Mouse (Mus musculus): Measurements from ENCODE around the gene Hspa1b. TPM values are rescaled to one million over a fixed set of nuclear protein-coding genes. Genes with fewer than 3 reads are reported as not detected.
A peak's percentile ranks its signal among the peaks of the same experiment; 100 is the strongest.

Gene Hspa1b
- polyA plus RNA-seq, 1 experiment: 13.4 TPM

DNA sequence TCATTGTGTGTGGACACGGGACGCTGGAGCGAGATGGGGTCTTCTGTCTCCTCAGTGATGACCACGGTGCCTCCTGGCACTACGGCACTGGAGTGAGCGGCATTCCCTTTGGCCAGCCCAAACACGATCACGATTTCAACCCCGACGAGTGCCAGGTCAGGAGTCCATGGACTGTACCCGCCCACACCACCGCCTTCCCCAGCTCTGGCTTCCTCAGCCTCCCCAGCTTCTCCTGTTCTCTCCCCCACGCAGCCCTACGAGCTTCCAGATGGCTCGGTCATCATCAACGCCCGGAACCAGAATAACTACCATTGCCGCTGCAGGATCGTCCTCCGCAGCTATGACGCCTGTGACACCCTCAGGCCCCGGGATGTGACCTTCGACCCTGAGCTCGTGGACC, 25.0 kb downstream of the Hspa1b start:
- peak in 1 of 2 experiments; percentile 29 for DNase-seq (ENCODE audit: extremely low spot score in 1 of 2, low spot score in 1 of 2)

GRCm38 (mm10) chr17:34932287-34932686, 26.8 kb downstream of the Hspa1b start:
- no peak for DNase-seq (ENCODE audit: extremely low spot score in 1 of 2, low spot score in 1 of 2)

DNA sequence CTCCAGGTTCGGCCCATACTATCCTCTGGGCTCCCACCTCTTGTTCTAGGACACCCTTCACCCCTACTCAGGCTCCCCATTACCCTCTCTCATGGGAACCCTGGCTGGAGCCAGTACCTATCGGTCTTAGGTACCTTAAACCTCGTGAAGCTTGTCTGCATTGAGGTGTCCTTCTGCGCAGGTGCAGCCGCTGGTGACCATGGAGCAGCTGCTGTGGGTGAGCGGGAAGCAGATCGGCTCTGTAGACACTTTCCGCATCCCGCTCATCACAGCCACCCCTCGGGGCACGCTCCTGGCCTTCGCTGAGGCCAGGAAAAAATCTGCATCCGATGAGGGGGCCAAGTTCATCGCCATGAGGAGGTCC, 27.3 kb downstream of the Hspa1b start:
- DNase-seq (ENCODE audit: extremely low spot score in 1 of 2, low spot score in 1 of 2): peak in 1 of 2 experiments; percentile 48

DNA sequence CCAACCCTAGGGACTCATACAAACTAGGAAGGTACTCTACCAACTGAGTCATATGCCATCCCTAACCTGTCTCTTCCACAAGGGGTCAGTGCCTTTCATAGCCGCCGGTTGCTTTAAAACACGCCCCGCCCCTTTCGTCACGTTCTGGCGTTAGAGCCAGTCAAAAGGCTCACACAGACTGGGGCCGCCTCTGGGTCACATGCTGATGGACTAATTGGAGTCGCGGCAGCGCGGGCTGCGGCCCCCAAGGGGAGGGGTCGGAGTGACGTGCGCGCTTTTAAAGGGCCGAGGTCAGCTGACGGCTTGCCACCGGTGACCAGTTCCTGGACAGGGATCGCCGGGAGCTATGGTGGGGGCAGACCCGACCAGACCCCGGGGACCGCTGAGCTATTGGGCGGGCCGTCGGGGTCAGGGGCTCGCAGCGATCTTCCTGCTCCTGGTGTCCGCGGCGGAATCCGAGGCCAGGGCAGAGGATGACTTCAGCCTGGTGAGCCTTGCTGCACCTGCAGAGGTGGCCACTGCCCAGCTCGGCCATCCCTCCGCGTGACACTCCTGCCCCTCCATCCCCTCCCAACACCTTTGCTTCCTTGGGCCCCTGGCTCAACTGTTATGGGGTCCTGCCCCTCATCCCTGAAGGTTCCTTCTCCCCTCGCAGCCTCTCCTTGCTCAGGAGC, 27.8 kb downstream of the Hspa1b start, which contains the start of gene Neu1:
Gene Neu1 (plus strand): TSS at position 193 of the 674 bp plus-strand sequence.
- DNase-seq (ENCODE audit: extremely low spot score in 1 of 2, low spot score in 1 of 2): peak; percentile 98 to 99

DNA sequence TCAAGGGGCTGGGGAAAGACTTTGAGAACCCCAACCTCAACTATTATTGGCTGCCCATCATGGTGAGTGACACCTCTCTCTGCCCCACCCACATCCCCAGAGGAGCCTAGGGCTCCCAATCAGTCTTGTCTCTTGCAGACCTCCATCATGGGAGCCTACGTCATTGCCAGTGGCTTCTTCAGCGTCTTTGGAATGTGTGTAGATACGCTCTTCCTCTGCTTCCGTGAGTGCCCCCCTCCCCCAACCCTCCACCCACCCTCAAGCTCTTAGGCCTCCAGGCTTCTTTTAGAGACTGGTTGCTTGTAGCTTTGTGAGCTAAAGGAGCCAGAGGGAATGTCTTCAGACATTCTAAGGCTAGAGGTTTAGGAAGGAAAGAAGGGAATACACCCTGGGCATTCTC, 30.2 kb downstream of the Hspa1b start:
- DNase-seq (ENCODE audit: extremely low spot score in 1 of 2, low spot score in 1 of 2): no peak

GRCm38 (mm10) chr17:34927306-34928019, 31.6 kb downstream of the Hspa1b start:
- DNase-seq (ENCODE audit: extremely low spot score in 1 of 2, low spot score in 1 of 2): peak in 1 of 2 experiments; percentile 55

DNA sequence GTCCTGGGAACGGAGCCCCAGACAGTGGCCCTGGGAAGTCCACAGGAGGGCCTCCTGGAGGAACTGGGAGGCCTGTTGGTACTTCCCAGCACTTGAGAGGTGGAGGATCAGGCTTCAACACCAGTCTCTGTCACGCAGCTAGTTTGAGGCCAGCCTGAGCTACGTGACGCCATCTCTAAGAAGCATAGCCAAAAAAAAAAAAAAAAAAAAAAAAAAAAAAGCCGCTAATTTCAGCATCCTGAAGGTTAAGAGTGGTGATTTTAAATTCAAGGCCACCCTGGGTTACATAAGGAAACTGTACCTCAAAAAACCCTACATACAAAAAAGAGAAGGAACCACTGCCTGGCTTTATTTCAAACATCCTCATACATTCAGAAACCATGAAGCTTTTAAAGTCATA, 34.8 kb downstream of the Hspa1b start:
- no peak for DNase-seq (ENCODE audit: extremely low spot score in 1 of 2, low spot score in 1 of 2)

GRCm38 (mm10) chr17:34922939-34923338, 36.1 kb downstream of the Hspa1b start:
- DNase-seq (ENCODE audit: extremely low spot score in 1 of 2, low spot score in 1 of 2): no peak

DNA sequence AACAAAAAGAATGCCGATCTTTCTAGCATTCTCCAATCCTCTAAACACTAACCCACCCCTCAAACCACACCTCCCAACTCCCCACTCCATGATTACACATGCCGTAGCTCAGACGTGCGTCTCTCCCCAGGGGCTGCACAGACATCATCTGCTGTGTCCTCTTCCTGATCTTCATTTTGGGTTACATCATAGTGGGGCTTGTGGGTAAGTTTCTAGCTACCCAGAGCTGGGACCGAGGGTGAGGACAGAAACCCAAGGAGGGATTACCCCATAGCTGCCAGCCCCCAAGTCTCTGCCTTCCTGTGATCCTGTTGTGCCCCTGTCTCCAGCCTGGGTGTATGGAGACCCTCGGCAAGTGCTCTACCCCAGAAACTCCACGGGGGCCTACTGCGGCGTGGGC, 41.9 kb downstream of the Hspa1b start:
- DNase-seq (ENCODE audit: extremely low spot score in 1 of 2, low spot score in 1 of 2): no peak

DNA sequence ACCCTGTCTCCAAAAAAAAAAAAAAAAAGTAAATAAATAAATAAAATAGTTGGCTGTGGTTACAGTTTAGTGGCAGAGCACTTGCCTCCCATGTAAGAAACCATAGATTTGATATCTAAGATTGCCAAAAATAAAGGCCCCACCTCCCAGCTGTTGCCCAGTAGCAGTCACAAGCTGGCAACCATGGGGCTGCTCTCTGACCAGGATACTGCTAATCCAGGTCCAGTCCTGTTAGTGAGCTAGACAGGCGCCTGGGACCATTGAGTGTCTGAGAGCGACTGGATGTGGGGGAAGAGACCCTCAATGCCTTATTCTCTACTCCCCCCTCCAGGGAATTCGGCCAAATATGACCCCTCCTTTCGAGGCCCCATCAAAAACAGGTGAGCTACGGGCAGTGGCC, 42.7 kb downstream of the Hspa1b start:
- no peak for DNase-seq (ENCODE audit: extremely low spot score in 1 of 2, low spot score in 1 of 2)

- no peak for DNase-seq (ENCODE audit: extremely low spot score in 1 of 2, low spot score in 1 of 2)
These were observed 43.6 kb downstream of the Hspa1b start for GRCm38 (mm10) chr17:34915410-34915831.

DNA sequence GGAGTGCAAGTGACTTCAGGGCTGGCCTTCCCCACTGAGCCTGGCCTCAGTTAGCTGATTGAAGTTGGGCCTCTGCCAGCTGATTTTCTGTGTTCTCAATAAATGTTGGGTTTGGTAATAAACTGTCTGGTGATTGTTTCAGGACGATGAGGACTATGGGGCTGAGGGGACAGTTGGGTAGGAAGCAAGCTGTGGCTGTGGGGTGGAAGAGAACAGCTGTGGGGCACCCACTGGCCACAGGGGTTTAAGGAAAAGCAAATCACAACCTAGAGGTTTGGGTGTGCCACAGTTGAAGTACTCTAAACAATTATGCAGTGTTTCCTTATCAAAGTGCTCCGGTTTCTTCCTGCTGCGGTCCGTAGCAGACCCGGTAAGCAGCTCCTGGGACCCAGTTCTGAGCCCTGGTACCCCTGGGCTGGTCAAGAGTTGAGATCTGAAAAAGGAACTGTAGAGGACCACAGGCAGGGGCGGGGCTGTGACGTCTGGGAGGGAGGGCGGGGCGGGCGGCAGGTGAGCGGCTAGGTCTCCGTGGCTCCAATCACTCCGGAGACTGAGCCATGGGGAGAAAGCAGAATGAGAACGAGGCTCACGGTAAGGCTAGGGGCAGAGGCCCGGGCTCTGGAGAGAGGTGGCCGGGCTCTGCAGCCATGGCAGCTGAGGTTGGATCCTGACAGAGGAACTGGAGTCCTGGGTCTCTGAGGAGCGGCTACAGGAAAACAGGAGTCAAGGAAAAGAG, 44.9 kb downstream of the Hspa1b start, which contains the start of gene Slc44a4:
Gene Slc44a4 (plus strand): TSS at position 537 of the 736 bp plus-strand sequence.
- DNase-seq (ENCODE audit: extremely low spot score in 1 of 2, low spot score in 1 of 2): no peak

DNA sequence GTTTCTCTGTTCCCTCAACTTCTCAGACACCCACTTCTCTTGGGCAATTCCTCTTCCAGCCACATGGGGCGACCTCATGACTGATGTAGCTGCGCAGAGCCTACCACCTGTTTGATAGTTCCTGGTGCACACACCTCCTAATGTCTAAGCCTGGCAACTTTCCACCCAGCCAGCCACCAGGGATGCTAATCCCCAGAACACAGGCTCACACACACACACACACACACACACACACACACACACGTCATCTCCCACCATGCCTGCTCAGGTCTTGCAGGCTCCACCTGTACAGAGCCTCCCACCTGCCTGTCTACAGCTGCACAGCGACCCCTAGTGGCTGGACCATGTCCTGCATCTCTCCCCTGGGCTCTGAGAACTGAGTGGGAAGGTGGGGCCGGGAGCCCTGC, 47.1 kb downstream of the Hspa1b start:
- peak in 1 of 2 experiments; percentile 69 for DNase-seq (ENCODE audit: extremely low spot score in 1 of 2, low spot score in 1 of 2)

DNA sequence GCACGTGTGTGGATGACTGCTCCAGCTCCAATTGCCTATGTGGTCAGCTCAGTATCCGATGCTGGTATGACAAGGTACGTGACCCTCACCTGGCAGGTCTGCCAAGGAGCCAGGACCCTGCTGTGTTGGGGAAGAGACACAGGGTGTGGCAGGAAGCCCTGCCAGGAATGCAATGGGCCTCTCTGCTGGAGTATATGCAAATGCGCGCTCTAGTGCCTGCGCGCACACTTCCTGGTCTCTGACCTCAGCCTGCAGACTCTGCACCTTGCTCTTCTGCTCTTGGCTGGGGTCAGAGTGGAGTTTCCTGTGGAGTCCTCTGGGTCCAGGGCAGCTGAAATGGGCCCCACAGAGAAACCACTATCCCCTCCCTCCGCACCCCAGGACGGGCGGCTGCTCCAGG, 48.1 kb downstream of the Hspa1b start:
- DNase-seq (ENCODE audit: extremely low spot score in 1 of 2, low spot score in 1 of 2): no peak

Other genes with a start within 250 kb of the Hspa1b start
- 18.8 and 22.8 TPM in 2 replicates for gene C4b, start 215.4 kb downstream of the Hspa1b start, polyA plus RNA-seq (2012; rRNA removed)
- gene Cyp21a1, start 154.7 kb downstream of the Hspa1b start, polyA plus RNA-seq (2012; rRNA removed): 0.04 TPM in 1 of 2 replicates, not detected in the other
- 71.8 and 77.6 TPM in 2 replicates for gene Stk19, start 122.3 kb downstream of the Hspa1b start, polyA plus RNA-seq (2012; rRNA removed)
- 47.3 and 56.4 TPM in 2 replicates for gene Dxo, start 122.2 kb downstream of the Hspa1b start, polyA plus RNA-seq (2012; rRNA removed)
- 72.8 and 77.5 TPM in 2 replicates for gene Skiv2l, start 109.0 kb downstream of the Hspa1b start, polyA plus RNA-seq (2012; rRNA removed)
- gene Nelfe, start 108.8 kb downstream of the Hspa1b start, polyA plus RNA-seq (2012; rRNA removed): 60.8 and 66.2 TPM in 2 replicates
- 0.29 and 0.44 TPM in 2 replicates for gene Cfb, start 96.7 kb downstream of the Hspa1b start, polyA plus RNA-seq (2012; rRNA removed)
- 7.5 and 8.8 TPM in 2 replicates for gene Zbtb12, start 79.8 kb downstream of the Hspa1b start, polyA plus RNA-seq (2012; rRNA removed)
- gene Gm20547, start 77.2 kb downstream of the Hspa1b start, polyA plus RNA-seq (2012; rRNA removed): 0.08 TPM in 1 of 2 replicates, not detected in the other
- gene C2, start 61.0 kb downstream of the Hspa1b start, polyA plus RNA-seq (2012; rRNA removed): 2.9 and 3.2 TPM in 2 replicates
- gene Ehmt2, start 60.8 kb downstream of the Hspa1b start, polyA plus RNA-seq (2012; rRNA removed): 268 and 290 TPM in 2 replicates
- 0.27 and 0.38 TPM in 2 replicates for gene Slc44a4, start 44.8 kb downstream of the Hspa1b start, polyA plus RNA-seq (2012; rRNA removed)
- 48.7 and 53.6 TPM in 2 replicates for gene Neu1, start 28.0 kb downstream of the Hspa1b start, polyA plus RNA-seq (2012; rRNA removed)
- gene Gm20481, start 10.7 kb upstream of the Hspa1b start, polyA plus RNA-seq (2012; rRNA removed): 0.20 TPM in 1 of 2 replicates, not detected in the other
- 13.8 and 14.6 TPM in 2 replicates for gene Hspa1a, start 12.9 kb upstream of the Hspa1b start, polyA plus RNA-seq (2012; rRNA removed)
- gene Hspa1l, start 13.5 kb upstream of the Hspa1b start, polyA plus RNA-seq (2012; rRNA removed): 0.40 and 0.74 TPM in 2 replicates
- gene Lsm2, start 22.6 kb upstream of the Hspa1b start, polyA plus RNA-seq (2012; rRNA removed): 43.9 and 49.7 TPM in 2 replicates
- 48.2 and 55.1 TPM in 2 replicates for gene Vars, start 41.7 kb upstream of the Hspa1b start, polyA plus RNA-seq (2012; rRNA removed)
- 0.48 and 0.59 TPM in 2 replicates for gene Vwa7, start 57.3 kb upstream of the Hspa1b start, polyA plus RNA-seq (2012; rRNA removed)
- gene Sapcd1, start 68.8 kb upstream of the Hspa1b start, polyA plus RNA-seq (2012; rRNA removed): 1.5 and 2.6 TPM in 2 replicates
- gene Msh5, start 87.5 kb upstream of the Hspa1b start, polyA plus RNA-seq (2012; rRNA removed): 1.5 and 2.0 TPM in 2 replicates
- gene Clic1, start 90.7 kb upstream of the Hspa1b start, polyA plus RNA-seq (2012; rRNA removed): 26.4 and 28.5 TPM in 2 replicates
- gene Ddah2, start 99.8 kb upstream of the Hspa1b start, polyA plus RNA-seq (2012; rRNA removed): 40.8 and 42.8 TPM in 2 replicates
- not detected in 2 replicates for gene Ly6g6c, start 106.2 kb upstream of the Hspa1b start, polyA plus RNA-seq (2012; rRNA removed)
- 0.04 TPM in 2 replicates for gene Mpig6b, start 106.9 kb upstream of the Hspa1b start, polyA plus RNA-seq (2012; rRNA removed)
- gene Ly6g6e, start 117.7 kb upstream of the Hspa1b start, polyA plus RNA-seq (2012; rRNA removed): 65.5 and 71.7 TPM in 2 replicates
- 2.3 and 2.9 TPM in 2 replicates for gene Ly6g6d, start 118.8 kb upstream of the Hspa1b start, polyA plus RNA-seq (2012; rRNA removed)
- 0.10 and 0.27 TPM in 2 replicates for gene Ly6g6f, start 126.4 kb upstream of the Hspa1b start, polyA plus RNA-seq (2012; rRNA removed)
- 144 and 159 TPM in 2 replicates for gene Abhd16a, start 130.0 kb upstream of the Hspa1b start, polyA plus RNA-seq (2012; rRNA removed)
- 0.38 TPM in 1 of 2 replicates, not detected in the other for gene Ly6g5c, start 149.0 kb upstream of the Hspa1b start, polyA plus RNA-seq (2012; rRNA removed)
- 1.2 and 2.0 TPM in 2 replicates for gene Ly6g5b, start 156.2 kb upstream of the Hspa1b start, polyA plus RNA-seq (2012; rRNA removed)
- 18.9 and 20.2 TPM in 2 replicates for gene Gpank1, start 162.2 kb upstream of the Hspa1b start, polyA plus RNA-seq (2012; rRNA removed)
- gene Csnk2b, start 162.8 kb upstream of the Hspa1b start, polyA plus RNA-seq (2012; rRNA removed): 173 and 179 TPM in 2 replicates
- 8.2 and 9.1 TPM in 2 replicates for gene D17H6S53E, start 167.1 kb upstream of the Hspa1b start, polyA plus RNA-seq (2012; rRNA removed)
- 0.40 and 0.78 TPM in 2 replicates for gene Apom, start 172.8 kb upstream of the Hspa1b start, polyA plus RNA-seq (2012; rRNA removed)
- gene Bag6, start 175.9 kb upstream of the Hspa1b start, polyA plus RNA-seq (2012; rRNA removed): 199 and 213 TPM in 2 replicates
- 261 and 306 TPM in 2 replicates for gene Prrc2a, start 205.7 kb upstream of the Hspa1b start, polyA plus RNA-seq (2012; rRNA removed)
- gene Aif1, start 216.8 kb upstream of the Hspa1b start, polyA plus RNA-seq (2012; rRNA removed): 11.2 and 17.2 TPM in 2 replicates
- 14.3 and 20.7 TPM in 2 replicates for gene Lst1, start 229.2 kb upstream of the Hspa1b start, polyA plus RNA-seq (2012; rRNA removed)
- gene Ltb, start 235.2 kb upstream of the Hspa1b start, polyA plus RNA-seq (2012; rRNA removed): 0.78 and 0.88 TPM in 2 replicates
- gene Tnf, start 242.8 kb upstream of the Hspa1b start, polyA plus RNA-seq (2012; rRNA removed): 0.11 and 0.14 TPM in 2 replicates
- gene Lta, start 246.1 kb upstream of the Hspa1b start, polyA plus RNA-seq (2012; rRNA removed): 0.06 and 0.17 TPM in 2 replicates